Mouse (Mus musculus): ENCODE measurements around the gene Rapgef4. TPM values are rescaled to one million over a fixed set of nuclear protein-coding genes. Genes with fewer than 3 reads are reported as not detected.

Rapgef4 gene
- polyA plus RNA-seq, 1 experiment = 9.2 TPM

DNA sequence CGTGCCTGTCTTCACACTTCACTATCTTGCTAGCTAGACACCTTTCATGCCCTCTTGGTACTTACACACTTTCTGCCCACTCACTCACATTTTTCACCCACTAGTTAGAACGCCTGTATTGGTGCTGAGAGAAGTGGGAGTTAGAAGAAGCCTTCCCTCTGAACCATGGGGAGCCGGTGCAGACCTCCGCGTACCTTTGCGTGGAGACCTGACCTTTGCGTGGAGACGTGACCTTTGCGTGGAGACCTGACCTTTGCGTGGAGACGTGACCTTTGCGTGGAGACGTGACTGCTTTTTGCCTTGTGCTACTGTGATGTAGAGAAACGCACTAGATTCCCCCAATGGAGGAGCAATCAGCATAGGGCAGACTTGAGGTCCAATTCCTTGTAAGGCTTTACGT is 39.7 kb downstream of the Rapgef4 start:
- no peaks in the 10 kb centered on the region for H3K4me1 ChIP-seq (replicated peaks; ENCODE audit: control insufficient read depth, insufficient read depth, low read length)
- no peak for DNase-seq
- no peak overlapping the region for H3K27ac ChIP-seq (ENCODE audit: control insufficient read depth, insufficient read depth, low read length)
- H3K36me3 ChIP-seq (ENCODE audit: control insufficient read depth, insufficient read depth, low read length) = no peaks in the 10 kb centered on the region
- H3K4me3 ChIP-seq (ENCODE audit: control insufficient read depth, insufficient read depth, low read length) = no peak overlapping the region
- 98% methylated on average over 15 of the region's 15 CpGs for WGBS
- H3K27me3 ChIP-seq (ENCODE audit: control insufficient read depth, insufficient read depth, low read length) = no peaks in the 10 kb centered on the region
- TF ChIP-seq CTCF (IDR thresholded peaks at IDR 0.05; ENCODE audit: borderline replicate concordance, control insufficient read depth, extremely low read depth, insufficient read depth, low read length, poor library complexity) (no peak), POLR2A (IDR thresholded peaks at IDR 0.05; ENCODE audit: control insufficient read depth, extremely low read depth, insufficient read depth, low read length, poor library complexity) (no peak)

DNA sequence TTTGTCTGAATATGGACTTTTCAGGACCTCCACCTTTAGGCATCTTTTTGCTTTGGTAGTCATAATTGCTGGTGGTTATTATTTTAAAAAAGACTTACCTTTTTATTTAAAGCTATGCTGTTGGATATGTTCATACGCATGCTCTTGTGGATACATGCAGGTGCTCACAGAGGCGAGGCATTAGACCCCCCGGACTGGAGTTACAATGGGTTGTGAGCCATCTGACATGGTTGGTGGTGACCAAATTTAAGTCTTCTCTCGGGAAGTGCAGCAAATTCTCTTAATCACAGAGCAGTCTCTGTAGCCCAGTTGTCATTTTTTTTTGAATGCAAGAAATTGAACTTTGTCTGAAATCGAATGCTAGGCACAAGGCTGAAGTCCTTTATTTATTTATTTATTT is 40.4 kb downstream of the Rapgef4 start:
- TF ChIP-seq CTCF (IDR thresholded peaks at IDR 0.05; ENCODE audit: borderline replicate concordance, control insufficient read depth, extremely low read depth, insufficient read depth, low read length, poor library complexity) (no peak), POLR2A (IDR thresholded peaks at IDR 0.05; ENCODE audit: control insufficient read depth, extremely low read depth, insufficient read depth, low read length, poor library complexity) (no peak)
- H3K27me3 ChIP-seq (ENCODE audit: control insufficient read depth, insufficient read depth, low read length) = no peaks in the 10 kb centered on the region
- H3K36me3 ChIP-seq (ENCODE audit: control insufficient read depth, insufficient read depth, low read length) = no peaks in the 10 kb centered on the region
- no peaks in the 10 kb centered on the region for H3K4me1 ChIP-seq (replicated peaks; ENCODE audit: control insufficient read depth, insufficient read depth, low read length)
- no peak overlapping the region for H3K4me3 ChIP-seq (ENCODE audit: control insufficient read depth, insufficient read depth, low read length)
- DNase-seq = no peak
- H3K27ac ChIP-seq (ENCODE audit: control insufficient read depth, insufficient read depth, low read length) = no peak overlapping the region
- WGBS = 92% methylated on average over 5 of the region's 5 CpGs

DNA sequence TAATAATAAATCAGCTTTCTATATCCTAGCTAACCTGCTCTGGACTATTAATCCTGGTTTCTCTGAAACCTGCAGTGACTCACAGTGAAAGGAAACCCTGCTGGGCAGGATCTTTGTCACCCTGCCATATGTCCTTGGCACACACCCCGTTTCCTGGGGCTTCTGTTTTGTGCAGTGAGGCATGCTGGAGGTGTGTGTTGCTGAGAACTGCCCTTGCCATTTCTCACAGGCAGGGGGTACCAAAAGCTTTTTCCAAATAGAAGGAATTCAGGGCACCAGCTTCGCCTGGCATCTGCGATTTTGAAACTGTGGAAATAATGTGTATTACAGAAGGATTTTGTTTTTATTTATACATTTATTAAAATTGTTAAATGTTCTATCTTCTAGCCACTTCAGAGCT is 40.8 kb downstream of the Rapgef4 start:
- Histone ChIP-seq H3K27me3 (ENCODE audit: control insufficient read depth, insufficient read depth, low read length) (no peaks in the 10 kb centered on the region), H3K27ac (ENCODE audit: control insufficient read depth, insufficient read depth, low read length) (no peak overlapping the region), H3K4me3 (ENCODE audit: control insufficient read depth, insufficient read depth, low read length) (no peak overlapping the region), H3K36me3 (ENCODE audit: control insufficient read depth, insufficient read depth, low read length) (no peaks in the 10 kb centered on the region), H3K4me1 (replicated peaks; ENCODE audit: control insufficient read depth, insufficient read depth, low read length) (no peaks in the 10 kb centered on the region)
- 87% methylated on average over 3 of the region's 3 CpGs for WGBS
- DNase-seq = no peak
- TF ChIP-seq POLR2A (IDR thresholded peaks at IDR 0.05; ENCODE audit: control insufficient read depth, extremely low read depth, insufficient read depth, low read length, poor library complexity) (no peak), CTCF (IDR thresholded peaks at IDR 0.05; ENCODE audit: borderline replicate concordance, control insufficient read depth, extremely low read depth, insufficient read depth, low read length, poor library complexity) (no peak)

DNA sequence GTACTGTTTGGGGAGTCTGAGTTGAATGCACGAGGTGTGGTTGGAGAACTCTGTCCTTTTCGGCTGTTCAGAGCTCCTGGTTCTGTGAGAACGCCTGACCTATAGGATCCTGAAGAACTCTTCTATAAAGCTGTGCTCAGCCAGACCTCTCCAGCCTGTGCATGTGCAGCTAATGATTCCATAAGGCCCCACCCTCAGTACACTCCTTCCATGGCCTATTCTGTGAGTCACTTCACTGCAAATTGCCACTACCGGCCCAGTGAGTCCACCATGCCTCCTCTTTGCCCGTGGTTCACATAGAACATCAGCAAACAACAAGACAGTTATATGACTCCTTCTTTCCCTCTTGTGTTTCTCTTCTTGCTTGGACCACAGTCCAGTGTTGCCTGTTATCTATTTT is 42.8 kb downstream of the Rapgef4 start:
- Histone ChIP-seq H3K36me3 (ENCODE audit: control insufficient read depth, insufficient read depth, low read length) (no peaks in the 10 kb centered on the region), H3K27ac (ENCODE audit: control insufficient read depth, insufficient read depth, low read length) (no peak overlapping the region), H3K4me1 (replicated peaks; ENCODE audit: control insufficient read depth, insufficient read depth, low read length) (no peaks in the 10 kb centered on the region), H3K4me3 (ENCODE audit: control insufficient read depth, insufficient read depth, low read length) (no peak overlapping the region), H3K27me3 (ENCODE audit: control insufficient read depth, insufficient read depth, low read length) (no peaks in the 10 kb centered on the region)
- TF ChIP-seq CTCF (IDR thresholded peaks at IDR 0.05; ENCODE audit: borderline replicate concordance, control insufficient read depth, extremely low read depth, insufficient read depth, low read length, poor library complexity) = no peak
- no peak for TF ChIP-seq POLR2A (IDR thresholded peaks at IDR 0.05; ENCODE audit: control insufficient read depth, extremely low read depth, insufficient read depth, low read length, poor library complexity)
- no peak for DNase-seq
- 97% methylated on average over 5 of the region's 5 CpGs for WGBS

DNA sequence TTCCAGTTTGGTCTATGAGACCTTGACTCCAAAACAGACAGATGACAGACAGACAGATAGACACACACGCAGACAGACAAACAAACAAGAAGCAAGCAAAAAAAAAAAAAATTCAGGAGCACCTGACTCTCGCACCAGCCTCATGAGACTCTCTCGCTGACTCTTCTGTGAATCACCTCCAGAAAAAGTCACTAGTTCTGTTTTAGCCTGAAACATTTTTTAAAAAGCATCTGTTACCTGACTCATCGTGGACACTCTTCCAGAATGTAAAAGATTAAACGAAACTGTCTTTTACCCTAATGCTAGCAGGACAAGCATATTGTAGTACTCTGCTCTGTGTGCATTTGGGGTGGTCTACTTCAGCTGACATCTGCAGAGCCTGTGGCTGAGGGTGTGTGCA is 44.6 kb downstream of the Rapgef4 start:
- no peaks in the 10 kb centered on the region for H3K27me3 ChIP-seq (ENCODE audit: control insufficient read depth, insufficient read depth, low read length)
- no peak overlapping the region for H3K27ac ChIP-seq (ENCODE audit: control insufficient read depth, insufficient read depth, low read length)
- no peaks in the 10 kb centered on the region for H3K36me3 ChIP-seq (ENCODE audit: control insufficient read depth, insufficient read depth, low read length)
- TF ChIP-seq CTCF (IDR thresholded peaks at IDR 0.05; ENCODE audit: borderline replicate concordance, control insufficient read depth, extremely low read depth, insufficient read depth, low read length, poor library complexity) (no peak), POLR2A (IDR thresholded peaks at IDR 0.05; ENCODE audit: control insufficient read depth, extremely low read depth, insufficient read depth, low read length, poor library complexity) (no peak)
- no peak overlapping the region for H3K4me3 ChIP-seq (ENCODE audit: control insufficient read depth, insufficient read depth, low read length)
- no peak for DNase-seq
- WGBS = 97% methylated on average over 5 of the region's 5 CpGs
- no peaks in the 10 kb centered on the region; the same call in 1 of the 2 replicates for H3K4me1 ChIP-seq (replicated peaks; ENCODE audit: control insufficient read depth, insufficient read depth, low read length)

DNA sequence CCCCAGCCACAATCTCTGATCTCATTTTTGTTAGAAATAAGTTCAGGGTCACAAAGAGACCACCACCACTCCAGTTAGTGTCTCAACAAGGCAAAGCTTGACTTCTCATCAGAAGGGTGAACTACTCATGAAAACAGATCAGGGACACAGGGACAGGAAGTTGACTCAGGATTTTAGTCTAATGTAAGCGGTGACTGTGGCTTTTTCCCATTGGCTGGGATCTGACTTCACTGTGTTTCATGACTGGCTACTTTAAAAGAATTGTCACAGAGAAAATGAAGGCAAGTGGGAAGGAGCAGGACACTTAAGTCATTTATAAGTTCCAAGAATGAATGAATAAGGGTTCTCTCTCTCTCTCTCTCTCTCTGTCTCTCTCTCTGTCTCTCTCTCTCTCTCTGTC is 45.5 kb downstream of the Rapgef4 start:
- Histone ChIP-seq H3K4me1 (replicated peaks; ENCODE audit: control insufficient read depth, insufficient read depth, low read length) (no peaks in the 10 kb centered on the region; the same call in 1 of the 2 replicates), H3K27me3 (ENCODE audit: control insufficient read depth, insufficient read depth, low read length) (no peaks in the 10 kb centered on the region), H3K27ac (ENCODE audit: control insufficient read depth, insufficient read depth, low read length) (no peak overlapping the region), H3K36me3 (ENCODE audit: control insufficient read depth, insufficient read depth, low read length) (no peaks in the 10 kb centered on the region), H3K4me3 (ENCODE audit: control insufficient read depth, insufficient read depth, low read length) (no peak overlapping the region)
- WGBS = 57% methylated on average over 1 of the region's 1 CpGs
- DNase-seq = no peak
- no peak for TF ChIP-seq POLR2A (IDR thresholded peaks at IDR 0.05; ENCODE audit: control insufficient read depth, extremely low read depth, insufficient read depth, low read length, poor library complexity)
- TF ChIP-seq CTCF (IDR thresholded peaks at IDR 0.05; ENCODE audit: borderline replicate concordance, control insufficient read depth, extremely low read depth, insufficient read depth, low read length, poor library complexity) = no peak

DNA sequence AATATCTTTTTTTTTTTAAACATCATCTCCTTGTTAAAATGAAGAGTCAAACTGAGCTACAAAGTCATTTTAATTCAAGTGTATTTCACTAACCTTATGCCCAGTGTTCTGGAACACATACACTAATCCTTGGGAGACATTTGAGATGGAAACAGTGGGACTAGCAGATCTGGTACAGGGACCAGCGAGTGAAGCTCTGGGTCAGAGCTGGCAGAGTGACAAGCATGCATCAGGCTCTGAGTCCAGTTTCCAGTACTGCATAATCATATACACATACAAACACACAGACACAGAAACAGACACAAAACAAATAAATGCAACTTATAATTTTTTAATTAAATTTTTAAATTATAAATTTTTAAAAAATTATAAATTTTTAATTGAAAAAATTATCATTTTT is 48.0 kb downstream of the Rapgef4 start:
- no peak for DNase-seq
- Histone ChIP-seq H3K36me3 (ENCODE audit: control insufficient read depth, insufficient read depth, low read length) (no peaks in the 10 kb centered on the region), H3K4me1 (replicated peaks; ENCODE audit: control insufficient read depth, insufficient read depth, low read length) (no peaks in the 10 kb centered on the region; the same call in 1 of the 2 replicates), H3K4me3 (ENCODE audit: control insufficient read depth, insufficient read depth, low read length) (no peak overlapping the region), H3K27ac (ENCODE audit: control insufficient read depth, insufficient read depth, low read length) (no peak overlapping the region), H3K27me3 (ENCODE audit: control insufficient read depth, insufficient read depth, low read length) (no peaks in the 10 kb centered on the region)
- no peak for TF ChIP-seq CTCF (IDR thresholded peaks at IDR 0.05; ENCODE audit: borderline replicate concordance, control insufficient read depth, extremely low read depth, insufficient read depth, low read length, poor library complexity)
- TF ChIP-seq POLR2A (IDR thresholded peaks at IDR 0.05; ENCODE audit: control insufficient read depth, extremely low read depth, insufficient read depth, low read length, poor library complexity) = no peak
- 95% methylated on average over 1 of the region's 1 CpGs for WGBS

Data from thymus, adult 2 months (tissue).